Comparison of ENCODE assay signal across 23 mouse cellular contexts in the genomic region with DNA sequence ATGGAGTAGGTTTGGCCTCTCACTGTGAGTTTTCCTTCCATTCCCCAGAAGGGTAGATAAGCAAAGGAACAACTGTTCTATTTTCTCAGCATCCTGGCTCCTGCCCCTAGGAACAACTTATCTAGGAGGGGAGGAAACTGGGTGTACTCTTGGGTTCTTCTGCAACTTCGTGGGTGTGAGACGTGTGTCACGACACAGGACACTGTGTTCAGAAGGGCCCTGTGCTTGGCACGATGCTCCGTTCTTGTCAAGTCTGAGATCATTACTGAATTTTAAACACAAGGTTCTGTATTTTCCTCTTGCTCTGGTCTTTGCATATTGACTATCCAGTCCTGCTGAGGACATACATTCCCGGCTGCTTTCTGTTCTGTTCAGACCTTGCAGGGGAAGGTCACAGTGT.
A peak's percentile ranks its signal among the peaks of the same experiment; 100 is the strongest.
DNase-seq lines count a peak whose midpoint lies in the region; TF ChIP-seq lines count a peak whose summit lies in the region.
"Had no signal": no experiment of that assay in that cellular context is flagged by ENCODE, and none has a peak within 500 bp of the region (broad histone marks: within the 10 kb centered on the region; RNA-seq: fewer than 3 reads in every experiment).

No protein-coding gene starts in this region.

- H3K27ac ChIP-seq in gastrocnemius, adult 2 months = no peak overlapping the region
- H3K27ac ChIP-seq: embryonic facial prominence, embryonic 15.5 days; hindbrain, embryonic 13.5 days; kidney, postnatal 0 days; limb, embryonic 12.5 days; liver, embryonic 12.5 days; midbrain, embryonic 10.5 days; neural tube, embryonic 13.5 days had no signal

- TF ChIP-seq CTCF in gastrocnemius, adult 2 months (IDR thresholded peaks at IDR 0.05) = no peak

- peak; percentile 18 for DNase-seq in gastrocnemius, adult 2 months
- no peak for DNase-seq in gastrocnemius, postnatal 4 days (ENCODE audit: low spot score in 2 of 2)
- DNase-seq in layer of hippocampus, adult 9-11 months = peak; percentile 13
- no peak for DNase-seq in layer of hippocampus, adult 9-10 months (ENCODE audit: low spot score)
- peak; percentile 38 for DNase-seq in brain, adult 2 months (ENCODE audit: low read depth, low spot score)
- peak; percentile 25 to 58 for DNase-seq in heart, postnatal 14 days
- no peak for DNase-seq in liver
- DNase-seq in yolk sac, embryonic 10.5 days (ENCODE audit: low spot score) = no peak
- DNase-seq: adrenal gland, postnatal 25 days; cerebellum, adult 11 months; cerebellum, adult 9-11 months; gastrocnemius, postnatal 10 days; kidney, adult 2 months; lung, embryonic 14.5 days; thymus, postnatal 25 days had no signal

- intact Hi-C loops in gastrocnemius, adult 2 months (cut with DNase I) = loop anchor here (10.0 kb wide), 1 partner anchor 1747 kb away; no protein-coding TSS in a partner anchor
- intact Hi-C loops in heart, postnatal 14 days (cut with DNase I) = no loop called here

- H3K4me3 ChIP-seq in gastrocnemius, adult 2 months = no peak overlapping the region
- H3K4me3 ChIP-seq: embryonic facial prominence, embryonic 15.5 days; hindbrain, embryonic 13.5 days; limb, embryonic 12.5 days; liver, embryonic 12.5 days; midbrain, embryonic 10.5 days; myocyte; neural tube, embryonic 13.5 days had no signal

Comparison
In these comparisons a context has a peak if more than half of its experiments do, and no peak if none do; other contexts are left out.
1. DNase-seq: peak in gastrocnemius, adult 2 months (single experiment), layer of hippocampus, adult 9-11 months (single experiment), brain, adult 2 months (single experiment) and heart, postnatal 14 days (2 of 2); none in gastrocnemius, postnatal 4 days (0 of 2), layer of hippocampus, adult 9-10 months (single experiment), liver (single experiment) and yolk sac, embryonic 10.5 days (single experiment).